10 mouse cellular contexts compared by ENCODE assay signal in the genomic region with DNA sequence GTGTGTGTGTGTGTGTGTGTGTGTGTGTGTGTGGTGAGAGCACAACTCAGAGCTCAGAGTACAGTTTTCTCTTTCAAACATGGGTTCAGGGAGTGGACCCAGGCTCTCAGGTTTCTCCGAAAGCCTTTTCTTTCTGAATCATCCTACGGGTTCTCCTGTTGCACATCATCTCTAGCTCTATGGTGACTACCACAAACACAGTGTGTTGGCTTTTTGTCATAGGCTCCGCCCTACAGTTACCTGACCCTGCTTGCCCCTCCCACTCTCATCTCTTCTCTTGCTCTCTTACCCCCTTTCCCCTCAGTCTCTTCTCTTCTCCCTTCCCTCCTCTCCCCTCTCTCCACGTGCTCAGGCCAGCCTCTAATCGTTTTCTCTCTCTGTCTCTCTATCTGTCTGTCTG. TPM values are rescaled to one million over a fixed set of nuclear protein-coding genes. Genes with fewer than 3 reads are reported as not detected.
A peak's percentile ranks its signal among the peaks of the same experiment; 100 is the strongest.
DNase-seq lines count a peak whose midpoint lies in the region; ATAC-seq and TF ChIP-seq lines count a peak whose summit lies in the region.
"Had no signal": no experiment of that assay in that cellular context is flagged by ENCODE, and none has a peak within 500 bp of the region (broad histone marks: within the 10 kb centered on the region; RNA-seq: fewer than 3 reads in every experiment).

No protein-coding gene starts in this region.

- no peak overlapping the region for H3K4me3 ChIP-seq in midbrain, embryonic 11.5 days (ENCODE audit: low read depth, low read length)
- no peak overlapping the region for H3K4me3 ChIP-seq in midbrain, embryonic 10.5 days
- no peak overlapping the region for H3K4me3 ChIP-seq in intestine, embryonic 16.5 days (ENCODE audit: low read length)
- H3K4me3 ChIP-seq in small intestine, adult 2 months (ENCODE audit: low read depth, low read length) = no peak overlapping the region
- H3K4me3 ChIP-seq: forebrain, embryonic 13.5 days had no signal

- no peak for TF ChIP-seq CTCF in small intestine, adult 2 months (IDR thresholded peaks at IDR 0.05; ENCODE audit: extremely low read depth, insufficient read length, insufficient replicate concordance, low read depth, low read length)

- no peaks in the 10 kb centered on the region; the same call in 1 of the 2 replicates for H3K9me3 ChIP-seq in midbrain, embryonic 11.5 days (ENCODE audit: control insufficient read depth, low read length)
- H3K9me3 ChIP-seq in midbrain, embryonic 10.5 days (replicated peaks) = peaks cover 6% of the 10 kb centered on the region; the same call in 1 of the 2 replicates
- H3K9me3 ChIP-seq in intestine, embryonic 16.5 days (ENCODE audit: control insufficient read depth, low read length) = no peaks in the 10 kb centered on the region
- H3K9me3 ChIP-seq: forebrain, embryonic 13.5 days had no signal

- H3K27ac ChIP-seq in midbrain, embryonic 11.5 days (ENCODE audit: low read depth, low read length) = no peak overlapping the region
- H3K27ac ChIP-seq in midbrain, embryonic 10.5 days (replicated peaks) = no peak overlapping the region
- peak overlapping the region; percentile 23; the same call in 1 of the 2 replicates for H3K27ac ChIP-seq in intestine, embryonic 16.5 days (ENCODE audit: low read length)
- H3K27ac ChIP-seq in small intestine, adult 2 months (ENCODE audit: insufficient read depth, low read depth, low read length) = peak overlapping the region; percentile 90
- H3K27ac ChIP-seq: forebrain, embryonic 13.5 days had no signal

- no peaks in the 10 kb centered on the region for H3K4me1 ChIP-seq in midbrain, embryonic 11.5 days (ENCODE audit: control insufficient read depth, insufficient read depth, low read length)
- peaks cover 7% of the 10 kb centered on the region; the same call in 1 of the 2 replicates for H3K4me1 ChIP-seq in midbrain, embryonic 10.5 days
- peaks cover 6% of the 10 kb centered on the region for H3K4me1 ChIP-seq in intestine, embryonic 16.5 days (ENCODE audit: control insufficient read depth, insufficient read depth, low read length)
- peaks cover 2% of the 10 kb centered on the region; the same call in 1 of the 2 replicates for H3K4me1 ChIP-seq in small intestine, adult 2 months (ENCODE audit: control insufficient read depth, insufficient read depth, insufficient read length, low read length)
- H3K4me1 ChIP-seq: forebrain, embryonic 13.5 days had no signal

- no peak for ATAC-seq in midbrain, embryonic 11.5 days (ENCODE audit: low FRiP score)
- peak; percentile 61 for ATAC-seq in intestine, embryonic 16.5 days
- ATAC-seq: forebrain, embryonic 13.5 days; Patski had no signal

- H3K27me3 ChIP-seq in midbrain, embryonic 11.5 days (ENCODE audit: control insufficient read depth, insufficient read depth, low read length) = no peaks in the 10 kb centered on the region
- H3K27me3 ChIP-seq in midbrain, embryonic 10.5 days (ENCODE audit: low read depth, poor library complexity, severe bottlenecking) = no peaks in the 10 kb centered on the region
- no peaks in the 10 kb centered on the region for H3K27me3 ChIP-seq in intestine, embryonic 16.5 days (replicated peaks; ENCODE audit: control insufficient read depth, insufficient read depth, low read length)
- H3K27me3 ChIP-seq in small intestine, adult 2 months (ENCODE audit: control insufficient read depth, insufficient read depth, low read length) = no peaks in the 10 kb centered on the region
- H3K27me3 ChIP-seq: forebrain, embryonic 13.5 days; Patski had no signal

- TF ChIP-seq POLR2A in small intestine, adult 2 months (IDR thresholded peaks at IDR 0.05; ENCODE audit: low read depth, low read length) = no peak

- no peak overlapping the region for H3K9ac ChIP-seq in midbrain, embryonic 11.5 days (ENCODE audit: low read length)
- H3K9ac ChIP-seq in intestine, embryonic 16.5 days (ENCODE audit: low read depth, low read length) = no peak overlapping the region
- H3K9ac ChIP-seq: forebrain, embryonic 13.5 days; lung, embryonic 14.5 days had no signal

- H3K36me3 ChIP-seq in midbrain, embryonic 11.5 days (ENCODE audit: control insufficient read depth, insufficient read depth, low read length) = no peaks in the 10 kb centered on the region
- no peaks in the 10 kb centered on the region for H3K36me3 ChIP-seq in midbrain, embryonic 10.5 days
- no peaks in the 10 kb centered on the region for H3K36me3 ChIP-seq in intestine, embryonic 16.5 days (ENCODE audit: control insufficient read depth, insufficient read depth, low read length)
- no peaks in the 10 kb centered on the region for H3K36me3 ChIP-seq in small intestine, adult 2 months (ENCODE audit: control insufficient read depth, insufficient read depth, low read length)

- DNase-seq in midbrain, embryonic 11.5 days (ENCODE audit: low spot score, missing footprints) = peak; percentile 64
- no peak for DNase-seq in midbrain, embryonic 10.5 days (ENCODE audit: low spot score)
- peak; percentile 69 for DNase-seq in R1 (ENCODE audit: low read depth, low spot score)
- DNase-seq in layer of hippocampus, adult 8-10 months (ENCODE audit: low spot score in 2 of 2) = no peak
- no peak for DNase-seq in cerebellum, postnatal 14 days

- no peak overlapping the region for H3K4me2 ChIP-seq in midbrain, embryonic 11.5 days
- no peak overlapping the region for H3K4me2 ChIP-seq in intestine, embryonic 16.5 days (ENCODE audit: low read depth, low read length)
- H3K4me2 ChIP-seq: forebrain, embryonic 13.5 days; lung, embryonic 14.5 days had no signal

- WGBS in midbrain, embryonic 11.5 days = 80% methylated on average over 5 of the region's 5 CpGs
- WGBS in midbrain, embryonic 10.5 days = 82% methylated on average over 5 of the region's 5 CpGs
- 88% methylated on average over 5 of the region's 5 CpGs for WGBS in intestine, embryonic 16.5 days
- 47% methylated on average over 5 of the region's 5 CpGs for WGBS in small intestine, adult 2 months

RNA-seq across cellular contexts. Expression of a gene that starts 15.6 kb away (rescaled TPM):
- 29.1 and 29.2 TPM in 2 replicates for polyA plus RNA-seq in midbrain, embryonic 11.5 days (2014; fragmentation: Nextera tagmentation; extraction: Ambion mirVana)
- 35.8 and 40.8 TPM in 2 replicates for polyA plus RNA-seq in midbrain, embryonic 10.5 days (2016; fragmentation: Nextera tagmentation; extraction: Ambion mirVana)
- polyA plus RNA-seq in intestine, embryonic 16.5 days (2015; fragmentation: Nextera tagmentation; extraction: Ambion mirVana) = 19.8 and 20.1 TPM in 2 replicates
- 5.8 and 15.9 TPM in 2 replicates for polyA plus RNA-seq in small intestine, adult 2 months (2012; rRNA removed)
- total RNA-seq in layer of hippocampus, adult 8-10 months (2022) = 100 to 1,000 TPM in 2 of 4 experiments, 10 to 100 TPM in 2; 88.0 to 114 (median 98.7) TPM

RNA-seq across cellular contexts. Expression of a gene that starts 51.5 kb away (rescaled TPM):
- 30.7 and 32.3 TPM in 2 replicates for polyA plus RNA-seq in midbrain, embryonic 11.5 days (2014; fragmentation: Nextera tagmentation; extraction: Ambion mirVana)
- polyA plus RNA-seq in midbrain, embryonic 10.5 days (2016; fragmentation: Nextera tagmentation; extraction: Ambion mirVana) = 21.0 and 23.9 TPM in 2 replicates
- polyA plus RNA-seq in intestine, embryonic 16.5 days (2015; fragmentation: Nextera tagmentation; extraction: Ambion mirVana) = 12.6 and 16.4 TPM in 2 replicates
- polyA plus RNA-seq in small intestine, adult 2 months (2012; rRNA removed) = 65.2 and 77.7 TPM in 2 replicates
- 100 to 1,000 TPM; 158 to 203 (median 174) TPM for total RNA-seq in layer of hippocampus, adult 8-10 months (2022)

Comparison
In these comparisons a context has a peak if more than half of its experiments do, and no peak if none do; other contexts are left out.
1. DNase-seq: peak in midbrain, embryonic 11.5 days (single experiment) and R1 (single experiment); none in midbrain, embryonic 10.5 days (single experiment), layer of hippocampus, adult 8-10 months (0 of 2) and cerebellum, postnatal 14 days (0 of 2).
2. H3K27ac ChIP-seq: peak in intestine, embryonic 16.5 days (single experiment) and small intestine, adult 2 months (single experiment); none in midbrain, embryonic 11.5 days (single experiment) and midbrain, embryonic 10.5 days (single experiment).